Mouse (Mus musculus): ENCODE data around the gene Ncoa7. TPM values are rescaled to one million over a fixed set of nuclear protein-coding genes. Genes with fewer than 3 reads are reported as not detected.
"Not testable (repeated sequence)": the region's sequence is repeated elsewhere in the genome, so short reads cannot be mapped to it uniquely, and the experiment has no call there.

Ncoa7 gene
- polyA plus RNA-seq, 1 experiment from 2014 or later: 10.1 TPM

- no peak for ATAC-seq (ENCODE audit: insufficient number of reproducible peaks, insufficient read depth, low FRiP score, low TSS enrichment, low read depth)
- Histone ChIP-seq H3K4me2 (no peak overlapping the region), H3K9ac (replicated peaks) (no peak overlapping the region), H3K27me3 (no peaks in the 10 kb centered on the region), H3K9me3 (no peaks in the 10 kb centered on the region), H3K4me1 (replicated peaks) (no peaks in the 10 kb centered on the region), H3K4me3 (replicated peaks) (no peak overlapping the region), H3K36me3 (no peaks in the 10 kb centered on the region), H3K27ac (no peak overlapping the region)
- 79% methylated on average over 3 of the region's 3 CpGs for WGBS
Measured at GRCm38 (mm10) chr10:30638216-30638615, 164.9 kb downstream of the Ncoa7 start.

GRCm38 (mm10) chr10:30636474-30637154 is 166.5 kb downstream of the Ncoa7 start:
- not testable (repeated sequence) for H3K27ac ChIP-seq; H3K36me3 ChIP-seq; H3K27me3 ChIP-seq; H3K9ac ChIP-seq (replicated peaks); H3K4me1 ChIP-seq (replicated peaks); H3K4me2 ChIP-seq; H3K4me3 ChIP-seq (replicated peaks); H3K9me3 ChIP-seq; ATAC-seq (ENCODE audit: insufficient number of reproducible peaks, insufficient read depth, low FRiP score, low TSS enrichment, low read depth)
- 58% methylated on average over 1 of the region's 1 CpGs for WGBS

- Histone ChIP-seq H3K9ac (replicated peaks) (no peak overlapping the region), H3K4me3 (replicated peaks) (no peak overlapping the region), H3K9me3 (no peaks in the 10 kb centered on the region), H3K27me3 (no peaks in the 10 kb centered on the region), H3K27ac (no peak overlapping the region), H3K4me1 (replicated peaks) (no peaks in the 10 kb centered on the region), H3K36me3 (no peaks in the 10 kb centered on the region), H3K4me2 (no peak overlapping the region)
- WGBS: 89% methylated on average over 1 of the region's 1 CpGs
- no peak for ATAC-seq (ENCODE audit: insufficient number of reproducible peaks, insufficient read depth, low FRiP score, low TSS enrichment, low read depth)
Measured at GRCm38 (mm10) chr10:30632718-30633117, 170.4 kb downstream of the Ncoa7 start.

- Histone ChIP-seq H3K4me2 (no peak overlapping the region), H3K9ac (replicated peaks) (no peak overlapping the region), H3K4me3 (replicated peaks) (no peak overlapping the region), H3K27ac (no peak overlapping the region), H3K4me1 (replicated peaks) (no peaks in the 10 kb centered on the region), H3K27me3 (no peaks in the 10 kb centered on the region), H3K36me3 (no peaks in the 10 kb centered on the region), H3K9me3 (no peaks in the 10 kb centered on the region)
- ATAC-seq (ENCODE audit: insufficient number of reproducible peaks, insufficient read depth, low FRiP score, low TSS enrichment, low read depth): no peak
Measured at GRCm38 (mm10) chr10:30629977-30630376, 173.1 kb downstream of the Ncoa7 start.

- ATAC-seq (ENCODE audit: insufficient number of reproducible peaks, insufficient read depth, low FRiP score, low TSS enrichment, low read depth): no peak
- Histone ChIP-seq H3K27ac (no peak within 1 kb of the TSS), H3K9ac (replicated peaks) (no peak within 1 kb of the TSS), H3K36me3 (no peaks in the 10 kb centered on the region), H3K9me3 (no peaks in the 10 kb centered on the region), H3K4me2 (no peak within 1 kb of the TSS), H3K4me1 (replicated peaks) (no peaks in the 10 kb centered on the region), H3K27me3 (no peaks in the 10 kb centered on the region), H3K4me3 (replicated peaks) (no peak within 1 kb of the TSS)
- WGBS: 80% methylated on average over 3 of the region's 3 CpGs
Measured at GRCm38 (mm10) chr10:30629513-30629912, 173.6 kb downstream of the Ncoa7 start, which contains the start of gene Hint3. TSS of gene Hint3 (minus strand) at chr10:30629632.

- not testable (repeated sequence) for H3K27me3 ChIP-seq; H3K27ac ChIP-seq; H3K4me3 ChIP-seq (replicated peaks); ATAC-seq (ENCODE audit: insufficient number of reproducible peaks, insufficient read depth, low FRiP score, low TSS enrichment, low read depth); H3K36me3 ChIP-seq; H3K9ac ChIP-seq (replicated peaks); H3K4me2 ChIP-seq; H3K4me1 ChIP-seq (replicated peaks); H3K9me3 ChIP-seq
- WGBS: 91% methylated on average over 11 of the region's 11 CpGs
Measured at GRCm38 (mm10) chr10:30628444-30628843, 174.7 kb downstream of the Ncoa7 start.

- H3K27ac ChIP-seq: no peak overlapping the region
- H3K4me1 ChIP-seq (replicated peaks): no peaks in the 10 kb centered on the region
- no peak overlapping the region for H3K4me3 ChIP-seq (replicated peaks)
- no peak for ATAC-seq (ENCODE audit: insufficient number of reproducible peaks, insufficient read depth, low FRiP score, low TSS enrichment, low read depth)
- 27% methylated on average over 1 of the region's 1 CpGs for WGBS
- no peaks in the 10 kb centered on the region for H3K36me3 ChIP-seq
- no peaks in the 10 kb centered on the region for H3K9me3 ChIP-seq
- no peaks in the 10 kb centered on the region for H3K27me3 ChIP-seq
- no peak overlapping the region for H3K4me2 ChIP-seq
- H3K9ac ChIP-seq (replicated peaks): no peak overlapping the region
Measured at GRCm38 (mm10) chr10:30627548-30627947, 175.6 kb downstream of the Ncoa7 start.

GRCm38 (mm10) chr10:30624161-30625019 is 178.7 kb downstream of the Ncoa7 start:
- no peak overlapping the region for H3K27ac ChIP-seq
- H3K4me1 ChIP-seq (replicated peaks): no peaks in the 10 kb centered on the region
- no peak overlapping the region for H3K4me2 ChIP-seq
- ATAC-seq (ENCODE audit: insufficient number of reproducible peaks, insufficient read depth, low FRiP score, low TSS enrichment, low read depth): no peak
- H3K9ac ChIP-seq (replicated peaks): no peak overlapping the region
- 0 out of 2 replicates have a peak, but pooled peaks cover 5% of the 10 kb centered on the region for H3K27me3 ChIP-seq
- no peaks in the 10 kb centered on the region for H3K9me3 ChIP-seq
- 67% methylated on average over 5 of the region's 5 CpGs for WGBS
- no peaks in the 10 kb centered on the region for H3K36me3 ChIP-seq
- no peak overlapping the region for H3K4me3 ChIP-seq (replicated peaks)

- Histone ChIP-seq H3K36me3 (no peaks in the 10 kb centered on the region), H3K27me3 (0 out of 2 replicates have a peak, but pooled peaks cover 5% of the 10 kb centered on the region), H3K9me3 (no peaks in the 10 kb centered on the region), H3K9ac (replicated peaks) (no peak overlapping the region), H3K4me2 (no peak overlapping the region), H3K27ac (no peak overlapping the region), H3K4me1 (replicated peaks) (no peaks in the 10 kb centered on the region), H3K4me3 (replicated peaks) (no peak overlapping the region)
- ATAC-seq (ENCODE audit: insufficient number of reproducible peaks, insufficient read depth, low FRiP score, low TSS enrichment, low read depth): no peak
Measured at GRCm38 (mm10) chr10:30622928-30623327, 180.2 kb downstream of the Ncoa7 start.

- no peak overlapping the region for H3K27ac ChIP-seq
- H3K36me3 ChIP-seq: no peaks in the 10 kb centered on the region
- no peak for ATAC-seq (ENCODE audit: insufficient number of reproducible peaks, insufficient read depth, low FRiP score, low TSS enrichment, low read depth)
- peak overlapping the region; percentile 70 for H3K4me2 ChIP-seq
- H3K4me3 ChIP-seq (replicated peaks): peak overlapping the region; percentile 60
- WGBS: 44% methylated on average over 3 of the region's 3 CpGs
- H3K9me3 ChIP-seq: no peaks in the 10 kb centered on the region
- H3K9ac ChIP-seq (replicated peaks): no peak overlapping the region
- H3K4me1 ChIP-seq (replicated peaks): peaks cover 3% of the 10 kb centered on the region; the same call in 1 of the 2 replicates
- 0 out of 2 replicates have a peak, but pooled peaks cover 5% of the 10 kb centered on the region for H3K27me3 ChIP-seq
Measured at GRCm38 (mm10) chr10:30618918-30619210, 184.3 kb downstream of the Ncoa7 start.

- Histone ChIP-seq H3K9ac (replicated peaks) (peak overlapping the region; percentile 71), H3K27ac (peak overlapping the region; percentile 96), H3K4me2 (peak overlapping the region; percentile 70), H3K4me1 (replicated peaks) (peaks cover 3% of the 10 kb centered on the region; the same call in 1 of the 2 replicates), H3K27me3 (0 out of 2 replicates have a peak, but pooled peaks cover 5% of the 10 kb centered on the region), H3K9me3 (no peaks in the 10 kb centered on the region), H3K4me3 (replicated peaks) (peak overlapping the region; percentile 60), H3K36me3 (no peaks in the 10 kb centered on the region)
- 1% methylated on average over 49 of the region's 49 CpGs for WGBS
- ATAC-seq (ENCODE audit: insufficient number of reproducible peaks, insufficient read depth, low FRiP score, low TSS enrichment, low read depth): peak; percentile 100
Measured at GRCm38 (mm10) chr10:30618091-30618917, 184.8 kb downstream of the Ncoa7 start.
